Mouse (Mus musculus) liver, adult 2 months (tissue): ENCODE data around the gene Scube2.

Experiments used
- CTCF ChIP-seq: fragments of 200-500 bp; IDR thresholded peaks from 2 replicates; pipeline ENCODE4 v1.5.1; 2011; ENCODE audit warnings: low read depth, low read length, control low read depth
- POLR2A ChIP-seq: fragments of 200-500 bp; IDR thresholded peaks from 2 replicates; pipeline ENCODE4 v1.6.1; 2011; ENCODE audit warnings: low read length, control low read depth; ENCODE audit not compliant: insufficient read depth; ENCODE audit errors: extremely low read depth

DNA sequence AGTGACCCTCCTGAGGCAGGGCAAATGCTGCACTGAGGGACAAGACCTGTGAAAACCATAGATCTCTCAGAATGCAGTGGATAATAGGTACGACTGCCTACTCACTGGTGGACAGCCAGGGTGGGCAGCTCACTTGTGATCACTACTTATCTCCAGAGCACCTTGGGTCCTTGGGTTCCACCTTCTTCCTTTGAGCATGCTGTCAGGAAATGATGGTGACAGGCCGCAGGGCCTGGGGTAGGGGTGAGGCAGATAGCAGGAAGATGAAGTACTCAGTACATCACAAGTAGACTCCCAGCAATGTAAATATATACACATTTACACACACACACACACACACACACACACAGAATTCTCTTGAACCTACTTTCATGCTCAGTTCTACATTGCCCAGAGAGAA lies 77.6 kb downstream of the Scube2 start:
- TF ChIP-seq POLR2A (no peak), CTCF (no peak)
